Mouse (Mus musculus): ENCODE data around the gene 5730455P16Rik.

GRCm38 (mm10) chr11:80342482-80342881 lies 35.4 kb downstream of the 5730455P16Rik start:
- TF ChIP-seq POLR2A (IDR thresholded peaks at IDR 0.05; ENCODE audit: borderline replicate concordance, low read depth, low read length) (no peak), CTCF (IDR thresholded peaks at IDR 0.05; ENCODE audit: low read depth, low read length) (no peak)

All from bone marrow macrophage, adult 2 months (primary cell).